Comparison of ENCODE assay signal across 12 mouse cellular contexts in the genomic region with DNA sequence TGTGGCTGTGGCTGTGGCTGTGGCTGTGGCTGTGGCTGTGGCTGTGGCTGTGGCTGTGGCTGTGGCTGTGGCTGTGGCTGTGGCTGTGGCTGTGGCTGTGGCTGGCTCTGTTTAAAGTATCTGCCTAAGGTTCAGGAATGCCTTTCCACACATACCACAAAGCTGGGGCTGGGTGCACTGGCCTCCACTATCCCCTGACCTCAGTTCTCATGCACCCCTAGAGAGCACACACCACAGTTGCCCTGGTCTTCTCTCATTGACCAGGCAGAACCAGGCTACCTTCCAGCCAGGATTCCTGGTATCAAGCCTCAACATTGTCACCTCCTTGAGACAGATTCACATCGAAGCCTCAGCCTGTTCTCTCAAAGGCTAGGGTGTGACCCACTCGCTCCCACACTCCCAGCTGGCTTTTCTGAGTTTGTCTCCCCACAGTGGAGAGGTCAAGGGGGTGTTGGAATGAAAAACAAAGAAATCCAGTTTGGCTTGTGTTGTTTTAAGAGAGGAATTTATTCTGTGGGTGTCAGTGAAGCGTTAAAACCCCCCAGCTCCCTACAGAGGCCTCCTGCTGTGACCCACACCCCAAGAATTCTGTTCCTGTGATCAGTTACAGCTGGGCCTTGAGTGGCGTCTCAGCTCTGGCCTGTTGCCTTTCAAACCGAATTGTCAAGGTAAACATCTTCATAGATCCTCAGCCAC. TPM values are rescaled to one million over a fixed set of nuclear protein-coding genes. Genes with fewer than 3 reads are reported as not detected.
DNase-seq lines count a peak whose midpoint lies in the region; ATAC-seq and TF ChIP-seq lines count a peak whose summit lies in the region.
"Had no signal": no experiment of that assay in that cellular context is flagged by ENCODE, and none has a peak within 500 bp of the region (broad histone marks: within the 10 kb centered on the region; RNA-seq: fewer than 3 reads in every experiment).

No protein-coding gene starts in this region.

- H3K4me2 ChIP-seq in heart, embryonic 13.5 days: no peak overlapping the region
- H3K4me2 ChIP-seq in lung, embryonic 15.5 days: no peak overlapping the region
- H3K4me2 ChIP-seq in stomach, embryonic 15.5 days: no peak overlapping the region
- H3K4me2 ChIP-seq: hindbrain, embryonic 15.5 days had no signal

- peaks cover 98% of the 10 kb centered on the region for H3K4me1 ChIP-seq in heart, embryonic 13.5 days
- peaks cover 53% of the 10 kb centered on the region for H3K4me1 ChIP-seq in lung, embryonic 15.5 days
- peaks cover 37% of the 10 kb centered on the region for H3K4me1 ChIP-seq in embryonic fibroblast, embryonic 13.5 days (ENCODE audit: control insufficient read depth, insufficient read depth, low read length)
- peaks cover 14% of the 10 kb centered on the region; the same call in 1 of the 2 replicates for H3K4me1 ChIP-seq in stomach, embryonic 15.5 days

- TF ChIP-seq CTCF in embryonic fibroblast, embryonic 13.5 days (IDR thresholded peaks at IDR 0.05; ENCODE audit: borderline replicate concordance, insufficient read depth, low read length): no peak

- H3K36me3 ChIP-seq in heart, embryonic 13.5 days: no peaks in the 10 kb centered on the region
- no peaks in the 10 kb centered on the region for H3K36me3 ChIP-seq in lung, embryonic 15.5 days
- H3K36me3 ChIP-seq in stomach, embryonic 15.5 days: no peaks in the 10 kb centered on the region
- H3K36me3 ChIP-seq: hindbrain, embryonic 15.5 days had no signal

- H3K27ac ChIP-seq in heart, embryonic 13.5 days (replicated peaks): peak overlapping the region; percentile 80
- H3K27ac ChIP-seq in lung, embryonic 15.5 days: peak overlapping the region; percentile 11; the same call in 1 of the 2 replicates
- peak overlapping the region; percentile 77 for H3K27ac ChIP-seq in embryonic fibroblast, embryonic 13.5 days (ENCODE audit: insufficient read depth, low read length)
- H3K27ac ChIP-seq in stomach, embryonic 15.5 days: peak overlapping the region; percentile 62
- H3K27ac ChIP-seq: hindbrain, embryonic 15.5 days had no signal

- no peak for ATAC-seq in heart, embryonic 13.5 days (ENCODE audit: extremely low read depth, insufficient number of reproducible peaks, low FRiP score, low TSS enrichment)
- ATAC-seq in lung, embryonic 15.5 days (ENCODE audit: borderline replicate concordance, extremely low read depth, low FRiP score, low TSS enrichment): no peak
- ATAC-seq in stomach, embryonic 15.5 days (ENCODE audit: insufficient read depth, low FRiP score, low read depth): no peak

- no peaks in the 10 kb centered on the region for H3K9me3 ChIP-seq in heart, embryonic 13.5 days
- no peaks in the 10 kb centered on the region for H3K9me3 ChIP-seq in lung, embryonic 15.5 days
- H3K9me3 ChIP-seq in stomach, embryonic 15.5 days: no peaks in the 10 kb centered on the region
- H3K9me3 ChIP-seq: hindbrain, embryonic 15.5 days had no signal

- H3K4me3 ChIP-seq in heart, embryonic 13.5 days: no peak overlapping the region
- no peak overlapping the region for H3K4me3 ChIP-seq in lung, embryonic 15.5 days
- no peak overlapping the region for H3K4me3 ChIP-seq in embryonic fibroblast, embryonic 13.5 days (ENCODE audit: insufficient read depth, low read length)
- H3K4me3 ChIP-seq in stomach, embryonic 15.5 days (replicated peaks): no peak overlapping the region
- H3K4me3 ChIP-seq: hindbrain, embryonic 15.5 days had no signal

- peak overlapping the region; percentile 28; the same call in 1 of the 2 replicates for H3K9ac ChIP-seq in heart, embryonic 13.5 days
- H3K9ac ChIP-seq in lung, embryonic 15.5 days: no peak overlapping the region
- no peak overlapping the region for H3K9ac ChIP-seq in stomach, embryonic 15.5 days
- H3K9ac ChIP-seq: hindbrain, embryonic 15.5 days had no signal

- TF ChIP-seq POLR2A in embryonic fibroblast, embryonic 13.5 days (IDR thresholded peaks at IDR 0.05; ENCODE audit: low read depth, low read length): no peak

- 53% methylated on average over 5 of the region's 5 CpGs for WGBS in heart, embryonic 13.5 days
- 37% methylated on average over 5 of the region's 5 CpGs for WGBS in lung, embryonic 15.5 days
- 39% methylated on average over 5 of the region's 5 CpGs for WGBS in stomach, embryonic 15.5 days

- no peaks in the 10 kb centered on the region for H3K27me3 ChIP-seq in heart, embryonic 13.5 days (replicated peaks)
- no peaks in the 10 kb centered on the region for H3K27me3 ChIP-seq in lung, embryonic 15.5 days
- H3K27me3 ChIP-seq in stomach, embryonic 15.5 days (replicated peaks): no peaks in the 10 kb centered on the region
- H3K27me3 ChIP-seq: hindbrain, embryonic 15.5 days had no signal

- DNase-seq in heart, postnatal 4 days: no peak
- DNase-seq in lung, adult 18-20 months: no peak
- DNase-seq in adrenal gland, postnatal 25 days: no peak
- DNase-seq in cerebellum, adult 18-20 months: no peak
- DNase-seq: adrenal gland, postnatal 10 days; right cerebral cortex, postnatal 25 days; thymus, postnatal 4 days had no signal

RNA-seq across cellular contexts. Expression of a gene that starts 15.2 kb away (rescaled TPM):
- 164 TPM in 2 replicates for polyA plus RNA-seq in heart, embryonic 13.5 days (2015; fragmentation: Nextera tagmentation; extraction: Ambion mirVana)
- 1,000 to 10,000 TPM; 1,026 to 1,084 TPM for total RNA-seq in heart, postnatal 4 days (2021)
- 335 and 360 TPM in 2 replicates for polyA plus RNA-seq in lung, embryonic 15.5 days (2015; fragmentation: Nextera tagmentation; extraction: Ambion mirVana)
- polyA plus RNA-seq in embryonic fibroblast, embryonic 13.5 days (2011; ENCODE audit: insufficient read length, low read depth, missing spikeins): 757 and 1,094 TPM in 2 replicates
- polyA plus RNA-seq in stomach, embryonic 15.5 days (2015; fragmentation: Nextera tagmentation; extraction: Ambion mirVana): 191 and 208 TPM in 2 replicates
- 385 and 411 TPM in 2 replicates for total RNA-seq in adrenal gland, postnatal 25 days (2021)

RNA-seq across cellular contexts. Expression of a gene that starts 15.3 kb away (rescaled TPM):
- polyA plus RNA-seq in heart, embryonic 13.5 days (2015; fragmentation: Nextera tagmentation; extraction: Ambion mirVana): 66.9 and 71.5 TPM in 2 replicates
- total RNA-seq in heart, postnatal 4 days (2021): 100 to 1,000 TPM; 558 to 588 TPM
- polyA plus RNA-seq in lung, embryonic 15.5 days (2015; fragmentation: Nextera tagmentation; extraction: Ambion mirVana): 121 and 126 TPM in 2 replicates
- polyA plus RNA-seq in embryonic fibroblast, embryonic 13.5 days (2011; ENCODE audit: insufficient read length, low read depth, missing spikeins): 282 and 415 TPM in 2 replicates
- polyA plus RNA-seq in stomach, embryonic 15.5 days (2015; fragmentation: Nextera tagmentation; extraction: Ambion mirVana): 72.1 and 81.2 TPM in 2 replicates
- 214 and 239 TPM in 2 replicates for total RNA-seq in adrenal gland, postnatal 25 days (2021)

Comparison
In these comparisons a context has a peak if more than half of its experiments do, and no peak if none do; other contexts are left out.
1. H3K27ac ChIP-seq: peak in every context shown above with its lines; median percentile 80 in heart, embryonic 13.5 days; 77 in embryonic fibroblast, embryonic 13.5 days; 62 in stomach, embryonic 15.5 days; 11 in lung, embryonic 15.5 days.